Mouse (Mus musculus) c-Kit-positive CD71-positive TER-119-negative erythroid progenitor cells, embryonic 14.5 days (primary cell): Measurements from ENCODE around the gene Naaa.

Experiments used
- DNase-seq: peaks from one replicate; pipeline ENCODE4 v3.0.0-alpha.2; 2013; ENCODE audit warnings: low read depth

The Naaa gene

GRCm38 (mm10) chr5:92262646-92263045 lies 15.3 kb downstream of the Naaa start:
- no peak for DNase-seq

DNA sequence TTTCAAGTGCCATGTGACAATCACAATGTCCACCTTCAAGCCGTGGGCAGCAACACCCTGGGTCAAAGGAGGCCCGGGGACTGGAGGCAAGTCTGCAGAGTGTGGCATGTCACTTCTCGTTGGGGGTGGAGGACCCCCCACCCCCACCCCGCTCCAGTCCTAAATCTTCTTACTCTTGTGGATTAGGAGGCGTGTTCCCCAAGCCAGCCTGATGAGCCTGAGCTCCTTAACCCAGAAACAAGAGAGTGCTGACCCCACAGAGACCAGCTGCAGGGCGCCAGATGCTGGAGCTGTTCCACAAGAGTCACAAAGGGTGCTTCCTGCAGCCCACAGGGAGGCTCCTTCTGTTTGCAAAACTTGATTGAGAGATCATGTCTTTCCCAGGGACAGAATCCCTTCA lies 21.8 kb downstream of the Naaa start, which contains the start of gene Ppef2:
Gene Ppef2 (minus strand): TSS at position 61 of the 400 bp plus-strand sequence.
- no peak for DNase-seq

GRCm38 (mm10) chr5:92254476-92254875 lies 23.5 kb downstream of the Naaa start:
- no peak for DNase-seq

DNA sequence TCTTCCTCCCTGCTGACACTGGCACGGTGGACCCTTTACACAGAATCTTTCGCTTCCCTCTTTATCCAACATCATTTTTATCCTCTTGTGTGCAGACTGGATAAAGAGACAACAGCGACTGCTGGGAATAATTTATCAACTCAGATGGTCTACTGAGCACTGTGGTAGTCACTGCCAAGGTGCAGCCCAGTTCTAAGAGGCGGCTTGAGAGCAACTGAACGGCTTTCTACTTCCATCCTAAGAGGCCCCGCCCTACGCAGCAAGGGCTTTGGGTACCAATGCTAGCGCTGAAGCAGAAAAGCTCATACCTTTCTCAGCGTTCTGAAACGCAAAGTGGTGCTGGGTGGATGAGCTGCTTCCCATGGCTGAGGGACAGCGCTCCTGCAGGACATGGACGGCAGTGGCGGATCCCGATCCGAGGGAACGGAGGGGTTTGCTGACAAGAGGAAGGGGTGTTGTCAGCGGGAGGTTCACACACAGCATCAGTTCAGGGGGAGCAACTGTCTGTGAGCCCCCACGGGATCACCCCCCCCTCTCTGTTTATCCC lies 25.1 kb downstream of the Naaa start:
- no peak for DNase-seq

DNA sequence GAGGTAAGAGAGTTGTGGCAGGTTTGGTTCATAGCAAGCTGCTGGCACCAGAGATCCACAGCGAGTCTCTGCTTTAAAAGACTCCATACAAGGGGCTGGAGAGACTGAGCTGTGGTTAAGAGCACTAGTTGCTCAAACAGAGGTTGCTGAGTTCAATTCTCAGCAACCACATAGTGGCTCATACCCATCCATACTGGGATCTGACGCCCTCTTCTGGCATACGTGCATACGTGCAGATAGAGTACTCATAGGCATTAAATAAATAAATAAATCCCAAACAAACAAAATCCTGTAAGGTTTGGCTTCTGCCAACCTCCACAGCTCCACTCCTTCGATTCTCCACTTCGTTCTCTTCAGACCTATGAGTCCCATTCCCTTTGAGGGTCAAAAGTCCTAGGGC lies 25.9 kb downstream of the Naaa start:
- no peak for DNase-seq

- no peak for DNase-seq
These were observed 29.4 kb downstream of the Naaa start for GRCm38 (mm10) chr5:92248614-92249013.

- no peak for DNase-seq
These were observed 32.5 kb downstream of the Naaa start for GRCm38 (mm10) chr5:92245483-92245882.

DNA sequence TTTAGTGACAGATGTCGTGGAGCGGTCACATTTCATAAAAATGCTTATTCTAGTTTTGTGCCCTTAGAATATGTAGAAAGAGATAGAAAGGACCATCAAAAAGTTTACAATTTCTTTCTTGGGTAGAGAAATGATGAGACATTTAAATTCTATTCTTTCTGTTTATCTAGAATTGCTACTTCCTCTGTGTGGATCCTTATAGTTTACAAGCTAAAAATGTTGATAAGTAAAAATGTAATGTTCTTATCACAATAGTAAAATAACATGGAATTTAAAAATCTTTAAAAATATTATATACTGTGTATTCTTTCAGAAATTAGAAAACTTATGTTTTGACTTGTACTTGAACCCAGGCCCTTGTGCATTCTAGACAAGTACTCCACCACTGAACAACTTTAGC lies 33.1 kb downstream of the Naaa start:
- no peak for DNase-seq

GRCm38 (mm10) chr5:92240769-92241168 lies 37.2 kb downstream of the Naaa start:
- DNase-seq: no peak

- DNase-seq: no peak
These were observed 38.4 kb downstream of the Naaa start for GRCm38 (mm10) chr5:92239333-92240232.

DNA sequence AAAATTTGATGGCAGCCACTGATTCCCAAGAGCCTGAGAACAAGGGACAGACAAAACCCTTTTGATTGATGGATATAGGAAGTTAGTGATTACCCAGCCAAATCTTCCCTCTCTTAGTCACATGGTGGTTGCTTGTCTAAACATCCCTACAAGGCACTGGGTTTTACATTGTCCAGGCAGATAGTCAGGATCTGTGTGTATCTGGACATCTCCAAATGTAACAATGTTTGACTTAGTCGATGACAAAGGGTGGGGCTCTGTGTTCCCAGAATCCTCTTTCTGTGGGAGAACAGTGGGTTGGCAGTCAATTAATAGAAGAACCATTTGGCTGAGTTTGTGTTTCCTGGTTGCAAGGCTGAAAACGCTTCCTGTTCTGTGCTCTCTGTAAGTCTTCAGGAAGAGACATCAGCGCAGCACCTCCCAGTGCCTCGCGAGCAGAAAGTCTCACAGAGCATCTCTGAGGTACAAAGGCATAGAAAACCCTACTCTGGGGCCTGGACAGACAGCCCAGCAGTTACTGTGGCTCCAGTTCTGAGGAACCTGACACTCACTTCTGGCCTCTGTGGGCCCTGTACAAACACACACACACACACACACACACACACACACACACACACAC lies 42.9 kb downstream of the Naaa start:
- no peak for DNase-seq

GRCm38 (mm10) chr5:92233366-92233765 lies 44.6 kb downstream of the Naaa start:
- DNase-seq: no peak

DNA sequence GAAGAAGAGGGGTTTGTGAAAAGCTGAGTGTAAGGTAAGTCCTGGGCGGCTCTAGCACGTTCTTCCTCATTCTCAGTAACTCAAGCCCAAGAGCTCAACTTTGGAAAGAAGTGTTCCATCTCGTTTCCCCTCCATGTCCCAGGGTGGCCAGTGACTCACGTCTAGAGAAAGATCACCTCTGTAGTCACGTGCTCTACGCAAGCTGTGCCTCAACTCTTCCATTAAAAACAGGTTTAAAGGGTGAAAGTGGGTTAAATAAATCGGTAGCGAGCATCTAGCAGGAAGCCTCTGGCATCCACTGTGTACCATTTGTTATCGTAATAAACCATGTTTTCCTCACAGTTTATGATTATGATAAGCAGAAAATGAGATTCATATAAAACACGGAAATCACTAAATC lies 46.1 kb downstream of the Naaa start:
- no peak for DNase-seq

DNA sequence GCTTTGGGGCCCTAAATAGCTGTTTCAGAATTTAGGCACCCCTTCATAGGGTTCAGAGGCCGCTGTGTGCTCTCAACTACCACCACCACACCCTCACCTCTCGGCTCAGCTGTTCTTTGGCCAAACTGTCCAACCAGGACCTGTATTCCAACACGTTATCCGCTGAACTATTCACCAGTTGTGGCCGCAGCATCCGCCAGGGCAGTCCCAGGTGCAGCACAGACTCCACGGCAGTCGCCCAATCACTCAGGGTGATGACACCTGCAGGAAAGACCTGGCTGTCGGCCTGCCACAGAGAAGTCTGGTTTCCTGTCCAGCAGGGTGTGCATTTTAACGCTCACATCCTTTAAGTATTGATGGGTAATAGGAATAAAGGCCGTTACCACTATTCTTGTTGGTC lies 47.7 kb downstream of the Naaa start:
- DNase-seq: no peak

DNA sequence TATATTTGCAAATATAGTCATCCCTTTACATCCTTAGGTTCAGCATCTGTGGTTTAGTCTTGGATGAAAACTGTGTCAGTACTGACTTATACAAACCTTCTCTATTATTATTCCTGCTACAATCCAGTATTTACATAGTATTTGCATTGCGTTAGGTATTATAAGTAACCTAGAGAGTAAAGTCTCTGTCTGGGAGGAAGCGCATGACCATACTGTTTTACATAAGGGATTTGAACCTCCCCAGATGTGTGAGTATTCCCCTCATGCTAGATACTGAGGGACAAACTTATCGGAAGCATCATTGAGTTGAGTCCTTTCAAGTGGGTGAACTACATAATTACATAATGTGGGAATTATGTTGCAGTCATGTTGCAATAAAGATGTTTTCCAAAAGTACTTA lies 48.5 kb downstream of the Naaa start:
- DNase-seq: no peak

DNA sequence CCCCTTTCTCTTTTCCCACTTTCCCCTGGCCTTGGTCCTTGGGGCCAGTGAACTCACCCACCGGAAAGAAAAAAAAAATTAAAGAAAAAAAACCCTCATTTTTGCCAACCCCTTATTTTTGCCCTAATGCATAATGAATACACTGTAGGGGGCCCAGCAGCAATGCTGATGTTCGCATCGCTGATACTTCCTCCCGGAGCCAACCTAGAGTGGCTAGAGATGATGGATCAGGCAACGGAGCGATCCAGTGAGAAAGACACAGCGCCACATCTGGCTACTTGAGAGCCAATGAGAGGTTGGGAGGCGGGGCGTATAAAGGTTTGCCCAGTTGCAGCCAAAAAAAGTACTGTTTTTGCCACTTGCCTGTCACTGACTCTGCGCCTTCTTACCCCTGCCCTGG lies 49.2 kb downstream of the Naaa start:
- DNase-seq: no peak

DNA sequence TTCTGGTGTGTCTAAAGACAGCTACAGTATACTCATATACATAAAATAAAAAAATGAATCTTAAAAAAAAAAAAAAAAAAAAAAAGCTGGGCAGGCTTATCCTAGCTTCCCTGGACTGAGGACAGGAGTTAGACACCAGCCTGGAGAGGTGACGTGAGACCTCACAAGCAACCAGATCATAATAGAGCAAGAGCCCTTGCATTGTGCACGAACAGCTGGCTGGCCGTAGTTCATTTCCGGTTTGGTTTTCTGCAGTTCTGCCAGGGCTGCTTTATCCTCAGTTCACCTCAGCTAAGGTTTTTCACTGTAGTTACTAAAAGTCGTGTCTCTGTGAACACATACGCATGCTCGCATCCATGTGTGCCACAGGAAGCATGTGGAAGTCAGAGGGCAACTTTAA lies 50.2 kb downstream of the Naaa start:
- no peak for DNase-seq

DNA sequence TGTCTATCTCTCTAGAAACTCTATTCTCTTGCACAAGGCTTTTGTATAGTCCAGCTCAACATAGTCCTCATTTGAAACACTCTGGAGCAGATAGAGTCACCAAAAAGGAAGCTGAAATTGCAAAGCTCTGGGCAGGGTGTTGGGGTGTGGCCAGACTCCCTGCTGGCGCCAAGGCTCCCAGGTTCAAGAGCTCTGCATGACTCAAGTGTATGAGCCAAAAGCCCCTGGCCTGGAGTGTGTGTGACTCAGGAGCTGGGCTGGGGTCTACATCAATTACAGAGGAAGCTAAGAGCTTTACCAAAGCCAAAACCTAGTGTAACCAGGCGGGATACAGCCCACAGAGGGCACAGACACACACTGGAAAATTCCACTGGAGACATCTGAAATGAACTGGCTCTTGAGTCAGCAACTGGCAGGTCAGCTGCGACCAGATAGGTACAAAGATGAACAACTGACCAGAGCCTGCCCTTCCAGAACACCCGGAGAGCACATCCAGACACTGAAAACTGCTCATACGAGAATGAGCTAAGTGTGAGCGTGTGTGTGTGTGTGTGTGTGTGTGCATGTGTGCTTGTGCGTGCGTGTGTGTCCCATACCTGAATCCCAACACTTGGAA lies 57.6 kb downstream of the Naaa start:
- no peak for DNase-seq

GRCm38 (mm10) chr5:92219826-92220225 lies 58.1 kb downstream of the Naaa start:
- no peak for DNase-seq

DNA sequence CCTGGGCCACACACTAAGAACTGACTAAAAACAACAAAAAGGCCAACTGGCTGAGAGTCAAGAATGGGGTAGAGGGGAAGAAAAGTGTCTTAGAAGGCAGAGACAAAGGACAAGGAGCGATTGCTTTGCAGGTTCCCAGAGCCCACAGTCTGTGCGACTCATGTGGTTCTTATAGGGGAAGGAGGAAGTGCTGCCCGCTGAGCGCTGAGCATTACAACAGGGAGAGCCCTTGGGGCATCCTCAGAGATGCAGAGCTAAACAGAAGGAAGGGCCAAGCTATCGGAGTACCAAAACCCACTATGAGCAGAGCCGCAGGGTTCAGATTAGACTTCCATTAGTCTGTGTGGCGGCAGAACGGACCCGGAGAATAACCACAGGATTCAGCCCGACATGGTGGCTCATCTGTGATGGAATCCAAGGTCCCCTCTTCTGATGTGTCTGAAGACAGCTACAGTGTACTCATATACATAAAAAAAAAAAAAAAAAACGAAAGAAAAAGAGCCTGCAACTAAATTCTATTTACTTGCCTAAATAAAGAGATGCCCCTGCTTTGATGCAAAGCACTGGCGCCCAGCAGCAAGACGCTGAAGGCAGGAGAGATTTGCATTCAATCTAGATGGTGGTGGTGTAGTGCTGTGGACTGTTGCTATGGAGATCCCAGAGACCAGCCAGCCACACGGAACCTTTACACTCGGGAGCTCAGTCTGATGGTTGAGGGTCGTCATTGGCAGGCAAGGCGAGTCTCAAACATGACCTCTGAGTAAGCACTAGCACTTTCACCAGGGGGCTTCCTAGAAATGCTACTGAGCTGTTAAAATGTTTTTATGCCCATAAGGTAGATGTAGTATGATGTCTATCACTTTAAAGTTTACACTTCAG lies 58.8 kb downstream of the Naaa start:
- no peak for DNase-seq

GRCm38 (mm10) chr5:92215308-92215707 lies 62.7 kb downstream of the Naaa start, which contains the start of gene U90926:
U90926 (minus strand) TSS chr5:92215408.
- DNase-seq: no peak

GRCm38 (mm10) chr5:92212231-92212630 lies 65.7 kb downstream of the Naaa start:
- no peak for DNase-seq
